Mouse (Mus musculus) spleen, adult 2 months (tissue): ENCODE measurements around the gene Cenpm.

Source experiments
- CTCF ChIP-seq: fragments of 200-500 bp; IDR thresholded peaks from 2 replicates; pipeline ENCODE4 v1.5.1; 2011; ENCODE audit warnings: mild to moderate bottlenecking, inconsistent platforms; ENCODE audit not compliant: insufficient read depth, insufficient read length, insufficient replicate concordance; ENCODE audit errors: extremely low read depth
- POLR2A ChIP-seq: fragments of 200-500 bp; IDR thresholded peaks from 2 replicates; pipeline ENCODE4 v1.6.1; 2011; ENCODE audit warnings: low read depth, low read length, inconsistent platforms

GRCm38 (mm10) chr15:82196300-82196699 lies 48.2 kb downstream of the Cenpm start:
- TF ChIP-seq POLR2A: no peak
- TF ChIP-seq CTCF: no peak
